Mouse (Mus musculus) myocyte (in vitro differentiated cells): ENCODE data around the gene Spop. TPM values are rescaled to one million over a fixed set of nuclear protein-coding genes. Genes with fewer than 3 reads are reported as not detected.

Source experiments
- H3K27me3 ChIP-seq: one replicate; pipeline ENCODE4 v1.6.1; 2011; ENCODE audit not compliant: control insufficient read depth, insufficient read depth, insufficient read length
- H3K36me3 ChIP-seq: one replicate; pipeline ENCODE4 v1.6.1; 2011; ENCODE audit not compliant: control insufficient read depth, insufficient read depth
- H3K4me2 ChIP-seq: one replicate; pipeline ENCODE4 v1.6.1; 2011; ENCODE audit warnings: low read depth, control low read depth
- H3K4me3 ChIP-seq: one replicate; pipeline ENCODE4 v1.5.1; 2011; ENCODE audit warnings: mild to moderate bottlenecking, control low read depth, moderate library complexity
- H3K79me2 ChIP-seq: one replicate; pipeline ENCODE4 v1.6.1; 2011; ENCODE audit not compliant: control insufficient read depth, insufficient read depth
- H3ac ChIP-seq: one replicate; pipeline ENCODE4 v1.6.1; 2011; ENCODE audit not compliant: control insufficient read depth, insufficient read length
- CEBPB ChIP-seq: IDR thresholded peaks from 2 replicates; pipeline ENCODE4 v1.6.1; 2011; ENCODE audit warnings: mild to moderate bottlenecking, moderate library complexity; ENCODE audit not compliant: poor library complexity, insufficient read depth, severe bottlenecking
- E2F4 ChIP-seq: IDR thresholded peaks from one replicate; pipeline ENCODE4 v1.6.1; 2011; ENCODE audit warnings: mild to moderate bottlenecking, control low read depth, moderate library complexity; ENCODE audit not compliant: insufficient read depth
- MAX ChIP-seq: IDR thresholded peaks from one replicate; pipeline ENCODE4 v1.6.1; 2011; ENCODE audit warnings: low read depth, mild to moderate bottlenecking, control low read depth
- MYOD1 ChIP-seq, 3 experiments: IDR thresholded peaks; one replicate each; pipeline ENCODE4 v1.6.1; 2011; ENCODE audit warnings: control low read depth in 2 of 3, low read depth in 2 of 3, mild to moderate bottlenecking in 2 of 3, moderate library complexity in 1 of 3; ENCODE audit not compliant: insufficient read length in 2 of 3, control insufficient read depth in 1 of 3
- MYOG ChIP-seq, 3 experiments: IDR thresholded peaks; one replicate each; pipeline ENCODE4 v1.6.1; 2011; ENCODE audit warnings: control low read depth in 2 of 3, low read depth in 2 of 3, mild to moderate bottlenecking in 2 of 3; ENCODE audit not compliant: insufficient read length in 2 of 3, control insufficient read depth in 1 of 3, insufficient read depth in 1 of 3
- POLR2A ChIP-seq: IDR thresholded peaks from one replicate; pipeline ENCODE4 v1.6.1; 2011; ENCODE audit warnings: low read depth, mild to moderate bottlenecking, control low read depth, moderate library complexity; ENCODE audit not compliant: insufficient read length
- POLR2AphosphoS2 ChIP-seq: IDR thresholded peaks from one replicate; pipeline ENCODE4 v1.6.1; 2011; ENCODE audit warnings: low read depth, control low read depth; ENCODE audit not compliant: insufficient read length
- REST ChIP-seq: IDR thresholded peaks from one replicate; pipeline ENCODE4 v1.6.1; 2011; ENCODE audit warnings: mild to moderate bottlenecking, control low read depth, moderate library complexity; ENCODE audit not compliant: insufficient read depth, insufficient read length
- SRF ChIP-seq: IDR thresholded peaks from one replicate; pipeline ENCODE4 v1.6.1; 2011; ENCODE audit warnings: low read depth; ENCODE audit not compliant: control insufficient read depth, insufficient read length
- TCF12 ChIP-seq: IDR thresholded peaks from one replicate; pipeline ENCODE4 v1.6.1; 2011; ENCODE audit warnings: mild to moderate bottlenecking, control low read depth; ENCODE audit not compliant: poor library complexity, insufficient read depth, severe bottlenecking
- TCF3 ChIP-seq: IDR thresholded peaks from one replicate; pipeline ENCODE4 v1.6.1; 2011; ENCODE audit warnings: low read depth, control low read depth; ENCODE audit not compliant: insufficient read length
- USF1 ChIP-seq: IDR thresholded peaks from one replicate; pipeline ENCODE4 v1.6.1; 2011; ENCODE audit warnings: low read depth, mild to moderate bottlenecking, control low read depth, moderate library complexity
- polyA plus RNA-seq: library from polyadenylated mRNA; unstranded; fragments of >200 nt; fragmentation: generic; extraction: Trizol; gene quantifications from one replicate; pipeline ENCODE4 v1.2.1, GENCODE M21; 2012; ENCODE audit warnings: missing spikeins

Spop gene
- polyA plus RNA-seq, 1 experiment: 54.8 TPM

GRCm38 (mm10) chr11:95412615-95413014 is 1.3 kb upstream of the Spop start:
- no peak for TF ChIP-seq TCF12
- no peak for TF ChIP-seq REST
- no peak for TF ChIP-seq SRF
- TF ChIP-seq TCF3: no peak
- TF ChIP-seq POLR2AphosphoS2: no peak
- no peak for TF ChIP-seq CEBPB
- TF ChIP-seq E2F4: no peak
- TF ChIP-seq MYOD1 (IDR thresholded peaks at IDR 0.05; ENCODE audit: control insufficient read depth in 1 of 3, insufficient read length in 2 of 3, low read depth in 2 of 3): no peak
- no peak for TF ChIP-seq MYOG (IDR thresholded peaks at IDR 0.05; ENCODE audit: control insufficient read depth in 1 of 3, insufficient read depth in 1 of 3, insufficient read length in 2 of 3, low read depth in 2 of 3)
- no peak for TF ChIP-seq USF1
- no peak for TF ChIP-seq POLR2A
- no peak for TF ChIP-seq MAX
- H3ac ChIP-seq: no peak overlapping the region
- H3K4me3 ChIP-seq: no peak overlapping the region
- H3K79me2 ChIP-seq: peaks cover 29% of the 10 kb centered on the region
- no peaks in the 10 kb centered on the region for H3K36me3 ChIP-seq
- no peaks in the 10 kb centered on the region for H3K27me3 ChIP-seq
- no peak overlapping the region for H3K4me2 ChIP-seq

DNA sequence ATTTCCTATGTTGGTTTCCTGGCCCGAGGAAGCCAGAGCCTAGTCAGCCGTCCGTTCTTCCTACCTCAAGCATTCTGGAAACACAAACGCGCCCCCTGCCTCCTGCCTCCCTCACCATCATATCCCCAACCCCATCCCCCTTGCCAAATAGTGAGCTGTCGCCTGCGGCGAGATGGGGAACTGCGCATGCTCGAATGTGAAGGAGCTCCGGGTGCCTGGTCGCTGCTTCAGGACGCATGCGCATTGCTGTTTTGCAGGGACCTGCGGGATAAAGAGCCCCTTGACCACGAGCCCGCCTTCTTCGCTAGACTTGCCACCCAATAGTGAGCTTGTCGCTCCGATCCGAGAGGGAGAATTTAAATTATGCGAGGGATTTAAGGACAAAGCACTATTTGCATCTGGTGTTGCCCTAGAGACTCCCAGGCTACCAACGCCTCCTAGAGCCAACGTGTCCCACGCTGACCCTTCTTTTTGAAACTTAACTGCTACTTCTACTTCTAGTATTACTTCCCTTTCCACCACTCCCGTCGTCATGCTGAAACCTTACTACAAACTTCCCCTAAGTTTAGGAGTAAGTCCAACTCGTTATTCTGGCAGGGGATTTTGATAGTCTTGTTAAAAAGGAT is 769 bp downstream of the Spop start:
- H3K79me2 ChIP-seq: peaks cover 49% of the 10 kb centered on the region
- H3ac ChIP-seq: peak overlapping the region; percentile 40
- H3K4me2 ChIP-seq: peak overlapping the region; percentile 90
- H3K27me3 ChIP-seq: no peaks in the 10 kb centered on the region
- peak overlapping the region; percentile 62 for H3K4me3 ChIP-seq
- peak; percentile 56 for TF ChIP-seq POLR2A
- TF ChIP-seq E2F4: peak; percentile 60
- no peak for TF ChIP-seq TCF3
- H3K36me3 ChIP-seq: peaks cover 7% of the 10 kb centered on the region

DNA sequence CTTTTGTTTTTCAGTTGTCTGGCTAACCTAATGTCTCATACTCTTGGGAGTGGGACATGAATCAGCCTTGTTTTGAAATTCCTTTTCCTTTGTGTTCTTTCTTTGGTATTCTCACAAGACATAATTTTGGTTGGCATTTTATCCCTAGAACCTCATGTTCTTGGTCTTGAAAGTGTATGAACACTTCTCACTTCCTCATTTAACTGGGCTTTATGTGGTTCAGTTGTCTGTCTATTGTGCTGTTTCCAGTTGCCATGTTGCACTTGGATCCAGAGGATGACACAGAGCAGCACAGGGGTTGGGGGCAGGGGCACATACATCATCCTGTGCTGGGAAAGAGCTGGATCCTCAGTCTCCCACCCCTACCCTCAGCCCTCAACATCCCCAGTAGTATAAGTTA is 2.1 kb downstream of the Spop start:
- peaks cover 7% of the 10 kb centered on the region for H3K36me3 ChIP-seq
- peak overlapping the region; percentile 90 for H3K4me2 ChIP-seq
- TF ChIP-seq SRF (no peak), POLR2AphosphoS2 (no peak), MYOD1 (IDR thresholded peaks at IDR 0.05; ENCODE audit: control insufficient read depth in 1 of 3, insufficient read length in 2 of 3, low read depth in 2 of 3) (no peak), MAX (no peak), REST (no peak), E2F4 (no peak), TCF3 (no peak), MYOG (IDR thresholded peaks at IDR 0.05; ENCODE audit: control insufficient read depth in 1 of 3, insufficient read depth in 1 of 3, insufficient read length in 2 of 3, low read depth in 2 of 3) (no peak), POLR2A (no peak), TCF12 (no peak), CEBPB (no peak), USF1 (no peak)
- H3K4me3 ChIP-seq: peak overlapping the region; percentile 62
- no peaks in the 10 kb centered on the region for H3K27me3 ChIP-seq
- peaks cover 62% of the 10 kb centered on the region for H3K79me2 ChIP-seq
- H3ac ChIP-seq: no peak overlapping the region

- Histone ChIP-seq H3K4me2 (no peak overlapping the region), H3K79me2 (peaks cover 76% of the 10 kb centered on the region), H3K36me3 (peaks cover 7% of the 10 kb centered on the region), H3K27me3 (no peaks in the 10 kb centered on the region), H3K4me3 (no peak overlapping the region), H3ac (no peak overlapping the region)
- TF ChIP-seq MAX (no peak), SRF (no peak), USF1 (no peak), TCF3 (no peak), CEBPB (no peak), E2F4 (no peak), POLR2A (no peak), TCF12 (no peak), POLR2AphosphoS2 (no peak), MYOG (IDR thresholded peaks at IDR 0.05; ENCODE audit: control insufficient read depth in 1 of 3, insufficient read depth in 1 of 3, insufficient read length in 2 of 3, low read depth in 2 of 3) (no peak), MYOD1 (IDR thresholded peaks at IDR 0.05; ENCODE audit: control insufficient read depth in 1 of 3, insufficient read length in 2 of 3, low read depth in 2 of 3) (no peak), REST (no peak)
These were observed 3.5 kb downstream of the Spop start for GRCm38 (mm10) chr11:95417341-95417740.
